Mouse (Mus musculus): ENCODE measurements around the gene Hdac7.

- TF ChIP-seq EP300 (IDR thresholded peaks at IDR 0.05; ENCODE audit: low read length) = no peak
- no peak for TF ChIP-seq IRF4 (IDR thresholded peaks at IDR 0.05; ENCODE audit: low read depth, low read length)
- no peak for TF ChIP-seq TBP (conservative IDR thresholded peaks at IDR 0.05; ENCODE audit: low read depth, low read length)
- no peak for TF ChIP-seq CTCF (conservative IDR thresholded peaks at IDR 0.05 in 1 of 2, IDR thresholded peaks at IDR 0.05 in 1 of 2; ENCODE audit: low read depth in 2 of 2, low read length in 2 of 2)
- TF ChIP-seq POLR2A (IDR thresholded peaks at IDR 0.05; ENCODE audit: low read depth, low read length) = no peak
- no peak for TF ChIP-seq PAX5 (IDR thresholded peaks at IDR 0.05; ENCODE audit: low read length)
Observed at GRCm38 (mm10) chr15:97780611-97781031, 63.7 kb downstream of the Hdac7 start.

Measured in CH12.LX (cell line).